Mouse (Mus musculus) midbrain, embryonic 14.5 days (tissue): Measurements from ENCODE around the gene Fggy. TPM values are rescaled to one million over a fixed set of nuclear protein-coding genes. Genes with fewer than 3 reads are reported as not detected.

Experiments
- ATAC-seq: fragments of 200-750 bp; cut with Nextera tagmentation; 2 replicates; pipeline ENCODE4 v1.8.0; 2017; ENCODE audit warnings: moderate number of reproducible peaks, moderate library complexity; ENCODE audit not compliant: low FRiP score, low TSS enrichment
- DNase-seq: peaks from one replicate; pipeline ENCODE4 v3.0.0-alpha.2; 2015
- H3K27ac ChIP-seq: fragments of 300-500 bp; sonication (generic); replicated peaks from 2 replicates; pipeline ENCODE4 v1.5.1; 2014; ENCODE audit warnings: mild to moderate bottlenecking, low read depth, low read length, moderate library complexity
- H3K27me3 ChIP-seq: fragments of 300-500 bp; sonication (generic); 2 replicates; pipeline ENCODE4 v1.6.1; 2014; ENCODE audit warnings: low read length, control low read depth, mixed read lengths; ENCODE audit not compliant: control insufficient read depth, insufficient read depth
- H3K36me3 ChIP-seq: fragments of 300-500 bp; sonication (generic); 2 replicates; pipeline ENCODE4 v1.6.1; 2014; ENCODE audit warnings: low read length, control low read depth; ENCODE audit not compliant: control insufficient read depth, insufficient read depth
- H3K4me1 ChIP-seq: fragments of 300-500 bp; sonication (generic); 2 replicates; pipeline ENCODE4 v1.6.1; 2014; ENCODE audit warnings: mild to moderate bottlenecking, antibody characterized with exemption, low read length, control low read depth; ENCODE audit not compliant: control insufficient read depth, insufficient read depth
- H3K4me2 ChIP-seq: fragments of 300-500 bp; sonication (generic); 2 replicates; pipeline ENCODE4 v1.6.1; 2014; ENCODE audit warnings: mild to moderate bottlenecking, low read length, moderate library complexity
- H3K4me3 ChIP-seq: fragments of 300-500 bp; sonication (generic); replicated peaks from 2 replicates; pipeline ENCODE4 v1.5.1; 2014; ENCODE audit warnings: low read depth, low read length
- H3K9ac ChIP-seq: fragments of 300-500 bp; sonication (generic); replicated peaks from 2 replicates; pipeline ENCODE4 v1.6.1; 2014; ENCODE audit warnings: mild to moderate bottlenecking, low read length, moderate library complexity
- H3K9me3 ChIP-seq: fragments of 300-500 bp; sonication (generic); 2 replicates; pipeline ENCODE4 v1.6.1; 2016; ENCODE audit warnings: low read length, control low read depth, mixed read lengths; ENCODE audit not compliant: control insufficient read depth
- WGBS: fragments of 180-500 bp; shearing (Covaris S2); extraction: QIAGEN DNeasy Blood & Tissue Kit; methylation state at CpG from one replicate; pipeline ENCODE4 v1.1.7; 2014; 5-methylcytosine and 5-hydroxymethylcytosine counted together
- polyA plus RNA-seq: library from polyadenylated mRNA; unstranded; fragments of >200 nt; fragmentation: Nextera tagmentation; extraction: Ambion mirVana; gene quantifications from 2 replicates; pipeline ENCODE4 v1.2.1, GENCODE M21; 2014

Fggy gene
- polyA plus RNA-seq, 1 experiment from 2014 or later, result 8.8 TPM

- no peaks in the 10 kb centered on the region for H3K27me3 ChIP-seq
- no peaks in the 10 kb centered on the region for H3K9me3 ChIP-seq
- no peak overlapping the region for H3K9ac ChIP-seq
- H3K4me2 ChIP-seq, result no peak overlapping the region
- H3K4me3 ChIP-seq, result no peak overlapping the region
- 87% methylated on average over 3 of the region's 3 CpGs for WGBS
- DNase-seq (no peak), ATAC-seq (no peak)
- H3K4me1 ChIP-seq, result no peaks in the 10 kb centered on the region
- H3K36me3 ChIP-seq, result no peaks in the 10 kb centered on the region
- H3K27ac ChIP-seq, result no peak overlapping the region
These were observed 306.1 kb downstream of the Fggy start for GRCm38 (mm10) chr4:95863500-95863803.

- DNase-seq, result no peak
- Histone ChIP-seq H3K9ac (no peak overlapping the region), H3K4me3 (no peak overlapping the region), H3K27me3 (no peaks in the 10 kb centered on the region), H3K27ac (no peak overlapping the region), H3K4me2 (no peak overlapping the region), H3K9me3 (no peaks in the 10 kb centered on the region), H3K4me1 (no peaks in the 10 kb centered on the region), H3K36me3 (no peaks in the 10 kb centered on the region)
- 69% methylated on average over 5 of the region's 5 CpGs for WGBS
- ATAC-seq, result no peak
These were observed 307.9 kb downstream of the Fggy start for GRCm38 (mm10) chr4:95865251-95865650.

GRCm38 (mm10) chr4:95865882-95866281 lies 308.6 kb downstream of the Fggy start:
- peak; percentile 18 for DNase-seq
- 57% methylated on average over 3 of the region's 3 CpGs for WGBS
- ATAC-seq, result 0 out of 2 replicates have a peak, but pooled peaks have one; percentile 4
- Histone ChIP-seq H3K9me3 (no peaks in the 10 kb centered on the region), H3K27ac (no peak overlapping the region), H3K4me2 (no peak overlapping the region), H3K36me3 (no peaks in the 10 kb centered on the region), H3K9ac (no peak overlapping the region), H3K27me3 (no peaks in the 10 kb centered on the region), H3K4me3 (no peak overlapping the region), H3K4me1 (no peaks in the 10 kb centered on the region)

GRCm38 (mm10) chr4:95867103-95867502 lies 309.8 kb downstream of the Fggy start:
- no peaks in the 10 kb centered on the region for H3K4me1 ChIP-seq
- WGBS, result 91% methylated on average over 3 of the region's 3 CpGs
- H3K36me3 ChIP-seq, result no peaks in the 10 kb centered on the region
- no peak overlapping the region for H3K27ac ChIP-seq
- H3K4me3 ChIP-seq, result no peak overlapping the region
- H3K27me3 ChIP-seq, result no peaks in the 10 kb centered on the region
- no peak for ATAC-seq
- H3K9ac ChIP-seq, result no peak overlapping the region
- DNase-seq, result no peak
- no peaks in the 10 kb centered on the region for H3K9me3 ChIP-seq
- H3K4me2 ChIP-seq, result no peak overlapping the region

GRCm38 (mm10) chr4:95868348-95868747 lies 311.0 kb downstream of the Fggy start:
- WGBS, result 85% methylated on average over 6 of the region's 6 CpGs
- DNase-seq, result no peak
- ATAC-seq, result no peak

GRCm38 (mm10) chr4:95871216-95871881 lies 314.0 kb downstream of the Fggy start:
- Histone ChIP-seq H3K27ac (no peak overlapping the region), H3K4me3 (no peak overlapping the region), H3K9ac (no peak overlapping the region), H3K4me1 (no peaks in the 10 kb centered on the region), H3K4me2 (no peak overlapping the region), H3K9me3 (no peaks in the 10 kb centered on the region), H3K27me3 (no peaks in the 10 kb centered on the region), H3K36me3 (no peaks in the 10 kb centered on the region)
- DNase-seq (peak; percentile 83), ATAC-seq (no peak; the same call in 1 of the 2 replicates)
- WGBS, result 36% methylated on average over 6 of the region's 6 CpGs

More at GRCm38 (mm10) chr4:95868348-95868747, 311.0 kb downstream of the Fggy start:
- H3K9me3 ChIP-seq, result no peaks in the 10 kb centered on the region
- no peaks in the 10 kb centered on the region for H3K4me1 ChIP-seq
- H3K4me3 ChIP-seq, result no peak overlapping the region
- H3K36me3 ChIP-seq, result no peaks in the 10 kb centered on the region
- no peak overlapping the region for H3K27ac ChIP-seq
- H3K27me3 ChIP-seq, result no peaks in the 10 kb centered on the region
- no peak overlapping the region for H3K9ac ChIP-seq
- H3K4me2 ChIP-seq, result no peak overlapping the region

GRCm38 (mm10) chr4:95875896-95876295 lies 318.6 kb downstream of the Fggy start:
- H3K9me3 ChIP-seq, result no peaks in the 10 kb centered on the region
- no peak overlapping the region for H3K4me2 ChIP-seq
- no peak overlapping the region for H3K27ac ChIP-seq
- no peaks in the 10 kb centered on the region for H3K27me3 ChIP-seq
- 93% methylated on average over 4 of the region's 4 CpGs for WGBS
- no peaks in the 10 kb centered on the region for H3K4me1 ChIP-seq
- H3K9ac ChIP-seq, result no peak overlapping the region
- no peak overlapping the region for H3K4me3 ChIP-seq
- DNase-seq (no peak), ATAC-seq (no peak)
- H3K36me3 ChIP-seq, result no peaks in the 10 kb centered on the region

- 97% methylated on average over 4 of the region's 4 CpGs for WGBS
- Histone ChIP-seq H3K4me1 (no peaks in the 10 kb centered on the region), H3K9me3 (no peaks in the 10 kb centered on the region), H3K4me2 (no peak overlapping the region), H3K27me3 (no peaks in the 10 kb centered on the region), H3K9ac (no peak overlapping the region), H3K4me3 (no peak overlapping the region), H3K36me3 (no peaks in the 10 kb centered on the region), H3K27ac (no peak overlapping the region)
- ATAC-seq (no peak), DNase-seq (no peak)
These were observed 320.1 kb downstream of the Fggy start for GRCm38 (mm10) chr4:95877436-95877835.

GRCm38 (mm10) chr4:95881751-95882350 lies 324.5 kb downstream of the Fggy start:
- Histone ChIP-seq H3K36me3 (no peaks in the 10 kb centered on the region), H3K4me1 (no peaks in the 10 kb centered on the region), H3K4me2 (no peak overlapping the region), H3K27me3 (no peaks in the 10 kb centered on the region), H3K9ac (no peak overlapping the region), H3K27ac (no peak overlapping the region), H3K9me3 (no peaks in the 10 kb centered on the region), H3K4me3 (no peak overlapping the region)
- 64% methylated on average over 4 of the region's 4 CpGs for WGBS
- no peak for ATAC-seq
- no peak for DNase-seq
